Mouse (Mus musculus): ENCODE measurements around the gene Vipr2. TPM values are rescaled to one million over a fixed set of nuclear protein-coding genes. Genes with fewer than 3 reads are reported as not detected.

Gene Vipr2
- 2.7 TPM for polyA plus RNA-seq (2015; fragmentation: Illumina TruSeq; extraction: RNeasy Lipid Tissue Mini Kit (QIAGEN cat#74804); ENCODE audit: low read depth, low replicate concordance)

GRCm38 (mm10) chr12:116077074-116077854 is at the start of gene Vipr2:
Gene Vipr2, plus strand, starts transcription at chr12:116077726.

GRCm38 (mm10) chr12:116047440-116048377 is 29.8 kb upstream of the Vipr2 start, which contains the start of gene Zfp386:
Gene Zfp386, plus strand, starts transcription at chr12:116047724.

Other genes starting within 250 kb of the Vipr2 start
- gene Zfp386, start 30.0 kb upstream of the Vipr2 start, polyA plus RNA-seq (2015; fragmentation: Illumina TruSeq; extraction: RNeasy Lipid Tissue Mini Kit (QIAGEN cat#74804); ENCODE audit: low read depth, low replicate concordance) = 34.8 TPM
- 17.6 TPM for gene Wdr60, start 185.3 kb downstream of the Vipr2 start, polyA plus RNA-seq (2015; fragmentation: Illumina TruSeq; extraction: RNeasy Lipid Tissue Mini Kit (QIAGEN cat#74804); ENCODE audit: low read depth, low replicate concordance)
- not detected for gene Gm11027, start 197.7 kb downstream of the Vipr2 start, polyA plus RNA-seq (2015; fragmentation: Illumina TruSeq; extraction: RNeasy Lipid Tissue Mini Kit (QIAGEN cat#74804); ENCODE audit: low read depth, low replicate concordance)
- gene Esyt2, start 203.5 kb downstream of the Vipr2 start, polyA plus RNA-seq (2015; fragmentation: Illumina TruSeq; extraction: RNeasy Lipid Tissue Mini Kit (QIAGEN cat#74804); ENCODE audit: low read depth, low replicate concordance) = 28.2 TPM